Mouse (Mus musculus) heart, embryonic 15.5 days (tissue): ENCODE data around the gene Cobll1. TPM values are rescaled to one million over a fixed set of nuclear protein-coding genes. Genes with fewer than 3 reads are reported as not detected.
"Not testable (repeated sequence)": the region's sequence is repeated elsewhere in the genome, so short reads cannot be mapped to it uniquely, and the experiment has no call there.

Experiments
- ATAC-seq: fragments of 200-750 bp; cut with Nextera tagmentation; replicated peaks from 2 replicates; pipeline ENCODE4 v1.8.0; 2017; ENCODE audit warnings: low read depth, moderate TSS enrichment; ENCODE audit not compliant: insufficient number of reproducible peaks, insufficient read depth, low FRiP score
- H3K27ac ChIP-seq: fragments of 300-500 bp; sonication (generic); 2 replicates; pipeline ENCODE4 v1.5.1; 2015; ENCODE audit warnings: mild to moderate bottlenecking, inconsistent platforms
- H3K27me3 ChIP-seq: fragments of 300-500 bp; sonication (generic); 2 replicates; pipeline ENCODE4 v1.6.1; 2015; ENCODE audit warnings: inconsistent platforms
- H3K36me3 ChIP-seq: fragments of 300-500 bp; sonication (generic); 2 replicates; pipeline ENCODE4 v1.6.1; 2015; ENCODE audit warnings: mild to moderate bottlenecking, inconsistent platforms
- H3K4me1 ChIP-seq: fragments of 300-500 bp; sonication (generic); replicated peaks from 2 replicates; pipeline ENCODE4 v1.6.1; 2015; ENCODE audit warnings: inconsistent platforms
- H3K4me2 ChIP-seq: fragments of 300-500 bp; sonication (generic); 2 replicates; pipeline ENCODE4 v1.6.1; 2015; ENCODE audit warnings: inconsistent platforms, mild to moderate bottlenecking, moderate library complexity
- H3K4me3 ChIP-seq: fragments of 300-500 bp; sonication (generic); 2 replicates; pipeline ENCODE4 v1.5.1; 2015; ENCODE audit warnings: mild to moderate bottlenecking, inconsistent platforms
- H3K9ac ChIP-seq: fragments of 300-500 bp; sonication (generic); 2 replicates; pipeline ENCODE4 v1.6.1; 2015; ENCODE audit warnings: mild to moderate bottlenecking, inconsistent platforms
- H3K9me3 ChIP-seq: fragments of 300-500 bp; sonication (generic); replicated peaks from 2 replicates; pipeline ENCODE4 v1.6.1; 2016; ENCODE audit warnings: inconsistent platforms
- WGBS: fragments of 180-500 bp; shearing (Covaris S2); methylation state at CpG from one replicate; pipeline ENCODE4 v1.1.7; 2015; ENCODE audit warnings: mixed read lengths; 5-methylcytosine and 5-hydroxymethylcytosine counted together
- polyA plus RNA-seq: library from polyadenylated mRNA; unstranded; fragments of >200 nt; fragmentation: Nextera tagmentation; extraction: Ambion mirVana; gene quantifications from 2 replicates; pipeline ENCODE4 v1.2.1, GENCODE M21; 2015

The Cobll1 gene
- polyA plus RNA-seq, 1 experiment from 2014 or later = 9.9 TPM

DNA sequence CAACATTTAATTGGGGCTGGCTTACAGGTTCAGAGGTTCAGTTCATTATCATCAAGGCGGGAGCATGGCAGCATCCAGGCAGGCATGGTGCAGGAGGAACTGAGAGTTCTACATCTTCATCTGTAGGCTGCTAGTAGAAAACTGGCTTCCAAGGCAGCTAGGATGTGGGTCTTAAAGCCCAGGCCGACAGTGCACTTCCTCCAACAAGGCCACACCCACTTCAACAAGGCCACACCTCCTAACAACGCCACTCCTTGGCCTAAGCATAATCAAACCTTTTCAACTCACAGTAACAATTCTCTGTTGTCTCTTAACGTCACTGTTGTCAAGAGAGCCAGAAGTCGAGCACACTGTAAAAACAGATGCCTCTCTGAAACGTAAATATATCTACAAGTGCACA lies 21.6 kb upstream of the Cobll1 start:
- not testable (repeated sequence) for H3K4me1 ChIP-seq, H3K27ac ChIP-seq, H3K9me3 ChIP-seq, ATAC-seq, H3K4me2 ChIP-seq, H3K36me3 ChIP-seq, H3K4me3 ChIP-seq, H3K9ac ChIP-seq, H3K27me3 ChIP-seq
- 69% methylated on average over 6 of the region's 6 CpGs for WGBS

DNA sequence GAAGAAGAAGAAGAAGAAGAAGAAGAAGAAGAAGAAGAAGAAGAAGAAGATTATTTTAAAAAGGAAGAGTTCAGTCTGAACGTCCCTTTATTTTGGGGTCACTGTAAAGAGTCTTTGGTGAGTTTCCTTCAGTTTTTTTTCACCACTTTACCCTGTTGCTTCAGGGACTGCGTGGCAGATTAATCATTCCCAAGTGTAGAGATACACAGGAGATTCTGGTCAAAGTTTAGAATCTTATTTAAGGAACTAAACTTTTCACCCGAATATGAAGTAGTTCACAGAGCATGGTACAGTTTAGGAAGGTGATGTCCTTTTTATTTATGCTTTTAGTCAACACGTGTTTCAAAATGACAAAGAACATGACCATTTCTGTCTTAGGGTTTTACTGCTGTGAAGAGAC lies 21.2 kb upstream of the Cobll1 start:
- no peak overlapping the region for H3K4me3 ChIP-seq
- H3K27ac ChIP-seq = no peak overlapping the region
- no peak for ATAC-seq
- no peaks in the 10 kb centered on the region for H3K36me3 ChIP-seq
- WGBS = 86% methylated on average over 4 of the region's 4 CpGs
- H3K4me2 ChIP-seq = no peak overlapping the region
- H3K27me3 ChIP-seq = no peaks in the 10 kb centered on the region
- H3K9me3 ChIP-seq = no peaks in the 10 kb centered on the region
- H3K9ac ChIP-seq = no peak overlapping the region
- no peaks in the 10 kb centered on the region for H3K4me1 ChIP-seq

DNA sequence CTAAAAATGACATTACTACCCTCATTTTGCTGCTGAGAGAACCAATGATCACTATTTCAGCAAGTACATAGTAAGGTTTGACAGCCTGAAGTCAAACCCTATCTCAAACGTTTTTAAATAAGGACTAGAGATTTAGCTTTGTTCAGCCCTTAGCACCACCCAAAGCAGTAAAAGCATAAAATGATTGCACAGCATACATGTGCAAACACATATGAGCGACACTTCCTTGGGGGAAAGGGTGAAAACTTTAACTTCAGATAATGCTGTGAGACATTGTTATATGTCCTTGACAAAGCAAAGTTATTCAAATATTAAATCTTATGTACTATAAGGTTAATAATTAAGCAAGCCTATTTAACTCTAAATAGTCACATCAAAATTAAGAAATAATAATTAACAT lies 18.2 kb upstream of the Cobll1 start:
- H3K27me3 ChIP-seq = no peaks in the 10 kb centered on the region
- ATAC-seq = no peak
- no peak overlapping the region for H3K4me3 ChIP-seq
- no peaks in the 10 kb centered on the region for H3K36me3 ChIP-seq
- no peak overlapping the region for H3K9ac ChIP-seq
- H3K4me1 ChIP-seq = no peaks in the 10 kb centered on the region
- WGBS = 66% methylated on average over 2 of the region's 2 CpGs
- no peak overlapping the region for H3K27ac ChIP-seq
- H3K9me3 ChIP-seq = no peaks in the 10 kb centered on the region
- no peak overlapping the region for H3K4me2 ChIP-seq

DNA sequence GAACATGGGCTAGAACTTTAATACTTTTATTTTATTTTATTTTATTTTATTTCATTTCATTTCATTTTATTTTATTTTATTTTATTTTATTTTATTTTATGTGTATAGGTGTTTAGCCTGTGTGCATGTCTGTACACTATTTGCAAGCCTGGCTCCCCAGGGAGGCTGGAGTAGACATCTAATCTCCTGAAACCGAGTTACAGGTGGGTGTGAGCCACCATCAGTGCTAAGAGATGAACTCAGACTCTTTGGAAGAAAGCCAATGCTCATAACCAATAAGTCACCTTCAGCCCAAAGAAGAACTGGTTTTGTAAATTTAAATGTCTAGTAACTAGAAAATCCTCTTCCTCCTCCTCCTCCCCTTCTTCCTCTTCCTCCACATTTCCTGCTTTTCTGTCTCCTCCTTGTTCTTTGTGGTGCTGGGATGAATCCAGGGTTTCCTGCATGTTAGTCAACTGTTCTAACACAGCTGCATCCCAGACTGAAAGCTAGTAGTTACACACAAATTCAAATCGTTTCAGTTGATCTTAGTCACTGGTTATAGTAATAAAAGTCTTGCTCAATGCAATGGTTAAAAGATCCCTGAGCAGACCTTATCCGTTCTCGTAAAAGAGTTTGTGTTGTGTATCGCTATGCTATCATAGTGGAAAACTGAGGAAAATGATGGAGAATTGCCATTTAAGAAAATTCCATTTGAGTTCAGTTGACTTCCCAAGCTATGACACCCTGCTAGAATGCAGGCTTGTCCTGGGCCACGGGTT lies 17.5 kb upstream of the Cobll1 start:
- Histone ChIP-seq H3K9ac (no peak overlapping the region), H3K4me3 (no peak overlapping the region), H3K27ac (no peak overlapping the region), H3K36me3 (no peaks in the 10 kb centered on the region), H3K9me3 (no peaks in the 10 kb centered on the region), H3K4me2 (no peak overlapping the region), H3K27me3 (no peaks in the 10 kb centered on the region), H3K4me1 (no peaks in the 10 kb centered on the region)
- 73% methylated on average over 6 of the region's 6 CpGs for WGBS
- ATAC-seq = no peak

DNA sequence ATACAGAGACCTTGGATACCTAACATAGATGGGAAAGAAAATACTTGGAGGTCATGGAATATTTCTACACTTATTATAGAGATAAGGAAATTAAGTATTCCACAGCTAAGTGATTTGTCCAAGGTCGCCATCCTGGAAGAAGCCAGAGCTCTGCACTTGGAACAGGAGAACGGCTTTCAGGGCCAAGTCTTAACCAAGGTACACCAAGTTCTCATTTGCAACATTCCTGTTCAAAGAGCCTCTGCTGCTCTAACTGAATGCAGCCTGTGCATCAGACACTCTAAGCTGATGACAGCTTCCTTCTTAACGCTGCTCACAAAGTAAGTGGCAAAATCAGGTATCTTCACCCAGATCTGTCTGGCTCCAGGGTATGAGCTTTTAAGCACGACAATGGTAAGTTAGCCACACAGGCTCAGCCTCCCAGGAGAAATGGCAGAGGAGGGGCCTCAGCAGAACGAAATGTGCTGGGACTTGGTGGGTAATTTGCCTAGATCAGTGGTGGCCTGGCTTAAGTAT lies 11.4 kb upstream of the Cobll1 start:
- Histone ChIP-seq H3K9me3 (no peaks in the 10 kb centered on the region), H3K36me3 (no peaks in the 10 kb centered on the region), H3K4me3 (no peak overlapping the region), H3K27me3 (no peaks in the 10 kb centered on the region), H3K4me2 (no peak overlapping the region), H3K9ac (no peak overlapping the region), H3K27ac (no peak overlapping the region), H3K4me1 (peaks cover 8% of the 10 kb centered on the region)
- WGBS = 23% methylated on average over 5 of the region's 5 CpGs
- ATAC-seq = 0 out of 2 replicates have a peak, but pooled peaks have one; percentile 31

DNA sequence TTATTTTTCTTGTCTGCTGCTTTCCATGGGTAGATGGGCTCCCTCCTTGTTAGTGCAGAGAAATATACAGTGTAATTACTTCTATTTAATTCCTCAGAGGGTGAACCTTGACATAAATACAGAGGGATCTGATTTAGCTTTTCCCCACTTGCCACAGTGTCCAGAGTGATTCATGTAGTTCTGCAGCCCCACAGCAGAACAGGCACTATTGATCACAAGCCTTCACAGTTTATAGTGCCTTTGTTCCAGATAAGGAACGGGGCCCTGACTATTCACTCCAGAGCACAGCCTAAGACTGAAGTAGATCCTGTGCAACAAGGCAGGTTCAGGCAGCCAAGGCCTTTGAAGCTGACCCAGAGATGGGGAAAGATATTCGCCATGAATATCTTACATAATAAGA lies 10.4 kb upstream of the Cobll1 start:
- no peak overlapping the region for H3K4me3 ChIP-seq
- H3K27me3 ChIP-seq = no peaks in the 10 kb centered on the region
- WGBS = 29% methylated on average over 2 of the region's 2 CpGs
- no peak overlapping the region for H3K4me2 ChIP-seq
- H3K27ac ChIP-seq = no peak overlapping the region
- H3K4me1 ChIP-seq = peaks cover 8% of the 10 kb centered on the region
- H3K36me3 ChIP-seq = no peaks in the 10 kb centered on the region
- H3K9me3 ChIP-seq = no peaks in the 10 kb centered on the region
- H3K9ac ChIP-seq = no peak overlapping the region
- no peak for ATAC-seq

DNA sequence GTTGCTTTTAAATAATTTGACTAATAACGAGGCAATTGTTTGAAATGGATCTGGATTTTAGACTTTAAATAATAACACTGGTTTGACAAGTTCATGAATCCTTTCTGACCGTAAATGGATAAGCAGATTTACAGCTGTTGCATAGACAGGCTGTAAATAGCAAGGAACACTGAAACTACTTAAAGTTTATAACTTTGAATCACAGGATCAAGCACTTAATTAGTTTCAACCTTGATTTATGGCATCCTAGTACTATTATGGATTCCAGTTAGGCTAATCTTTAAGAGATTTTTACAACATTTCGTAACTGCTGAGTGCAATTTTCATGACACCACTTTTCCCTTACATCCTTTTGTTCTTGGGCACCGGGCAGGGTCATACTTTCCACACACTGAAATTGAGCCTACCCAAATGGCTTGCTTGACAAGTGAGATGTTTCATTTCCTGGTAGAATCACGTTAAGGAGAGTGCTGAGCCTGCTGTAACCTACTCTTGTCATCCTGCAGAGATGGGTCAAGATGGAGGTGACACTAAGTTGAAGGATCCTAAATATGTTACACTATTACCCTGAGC lies 1.1 kb upstream of the Cobll1 start:
- H3K27me3 ChIP-seq = no peaks in the 10 kb centered on the region
- WGBS = 68% methylated on average over 5 of the region's 5 CpGs
- H3K9ac ChIP-seq = no peak overlapping the region

DNA sequence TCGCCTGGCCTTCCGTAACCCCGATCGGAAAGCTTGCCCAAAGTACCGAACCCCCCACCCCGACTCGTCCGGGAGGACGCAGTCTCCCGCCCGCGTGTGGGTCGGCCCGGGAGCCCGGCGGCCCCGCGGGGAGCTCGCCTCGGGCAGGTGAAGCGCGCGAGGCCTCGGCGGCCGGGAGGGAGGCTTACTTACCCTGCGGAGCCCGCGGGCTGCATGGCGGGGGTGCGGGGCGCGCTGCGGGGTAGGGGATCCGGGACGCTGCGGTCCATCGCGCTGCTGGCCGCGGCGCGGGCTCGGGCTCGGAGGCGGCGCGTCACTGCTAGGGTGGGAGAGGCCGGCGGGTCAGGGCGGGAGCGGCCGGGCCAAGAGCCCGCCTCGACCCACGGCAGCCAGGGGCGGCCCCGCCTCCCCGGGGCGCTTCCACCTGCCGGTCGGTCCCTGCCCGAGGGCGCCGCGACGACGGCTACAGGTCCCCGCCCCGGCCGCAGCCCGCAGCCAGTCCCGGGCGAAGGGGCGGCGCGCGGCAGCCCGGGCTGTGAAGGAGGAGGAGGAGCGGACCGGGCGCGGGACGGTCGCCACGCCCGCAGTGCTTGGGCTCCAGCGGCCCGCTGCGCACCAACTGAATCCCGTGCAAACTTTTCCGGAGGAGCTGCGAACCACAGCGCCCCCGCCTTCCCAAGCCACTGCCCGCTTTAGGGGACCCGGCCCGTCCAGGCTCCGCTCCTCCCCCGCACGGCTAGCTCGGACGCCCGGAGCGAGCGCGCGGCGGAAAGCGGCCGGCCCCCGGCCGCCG lies 836 bp downstream of the Cobll1 start:
- H3K4me2 ChIP-seq = peak overlapping the region; percentile 88
- peak overlapping the region; percentile 82 for H3K9ac ChIP-seq
- H3K9me3 ChIP-seq = no peaks in the 10 kb centered on the region
- peak; percentile 92 for ATAC-seq
- peak overlapping the region; percentile 78 for H3K4me3 ChIP-seq
- H3K4me1 ChIP-seq = peaks cover 4% of the 10 kb centered on the region; the same call in 1 of the 2 replicates
- under 1% methylated on average over 102 of the region's 114 CpGs for WGBS
- peak overlapping the region; percentile 96 for H3K27ac ChIP-seq
- no peaks in the 10 kb centered on the region for H3K36me3 ChIP-seq
- H3K27me3 ChIP-seq = no peaks in the 10 kb centered on the region

More for the DNA sequence above, 1.1 kb upstream of the Cobll1 start:
- no peak overlapping the region for H3K27ac ChIP-seq
- no peaks in the 10 kb centered on the region for H3K9me3 ChIP-seq
- no peak for ATAC-seq
- H3K4me2 ChIP-seq = no peak overlapping the region
- H3K4me3 ChIP-seq = no peak overlapping the region
- H3K4me1 ChIP-seq = peaks cover 4% of the 10 kb centered on the region; the same call in 1 of the 2 replicates
- H3K36me3 ChIP-seq = no peaks in the 10 kb centered on the region

DNA sequence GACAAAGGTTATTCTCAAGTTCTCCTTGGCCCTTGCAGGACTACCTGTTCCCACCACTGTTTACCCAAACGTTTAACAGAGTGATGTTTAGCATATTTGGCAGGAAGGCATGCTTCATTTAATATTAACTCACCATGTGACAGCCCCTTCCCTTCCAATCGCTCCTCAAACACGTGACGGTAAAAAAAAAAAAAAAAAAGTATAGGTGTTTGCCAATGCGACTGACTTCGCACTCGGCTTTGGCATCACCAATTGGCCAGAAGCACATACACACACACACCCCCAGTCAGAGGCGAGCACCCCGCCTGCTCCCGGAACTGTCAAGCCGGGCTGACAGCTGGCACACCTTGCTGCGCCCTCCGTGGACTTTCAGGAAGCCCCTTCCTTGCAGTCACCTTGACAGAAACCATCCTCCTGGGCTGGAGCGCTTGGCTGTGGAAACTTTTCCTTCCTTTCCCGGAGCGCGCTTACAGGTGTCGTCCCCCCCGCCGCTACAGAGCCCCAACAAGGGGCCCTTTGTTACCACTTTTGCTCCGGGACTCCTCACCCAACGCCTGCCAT lies 1.5 kb downstream of the Cobll1 start:
- Histone ChIP-seq H3K4me2 (peak overlapping the region; percentile 88), H3K36me3 (no peaks in the 10 kb centered on the region), H3K27me3 (no peaks in the 10 kb centered on the region), H3K9me3 (no peaks in the 10 kb centered on the region), H3K27ac (peak overlapping the region; percentile 96), H3K4me3 (peak overlapping the region; percentile 78), H3K4me1 (peaks cover 4% of the 10 kb centered on the region; the same call in 1 of the 2 replicates), H3K9ac (peak overlapping the region; percentile 82)
- WGBS = 1% methylated on average over 22 of the region's 22 CpGs
- ATAC-seq = peak; percentile 8; the same call in 1 of the 2 replicates

DNA sequence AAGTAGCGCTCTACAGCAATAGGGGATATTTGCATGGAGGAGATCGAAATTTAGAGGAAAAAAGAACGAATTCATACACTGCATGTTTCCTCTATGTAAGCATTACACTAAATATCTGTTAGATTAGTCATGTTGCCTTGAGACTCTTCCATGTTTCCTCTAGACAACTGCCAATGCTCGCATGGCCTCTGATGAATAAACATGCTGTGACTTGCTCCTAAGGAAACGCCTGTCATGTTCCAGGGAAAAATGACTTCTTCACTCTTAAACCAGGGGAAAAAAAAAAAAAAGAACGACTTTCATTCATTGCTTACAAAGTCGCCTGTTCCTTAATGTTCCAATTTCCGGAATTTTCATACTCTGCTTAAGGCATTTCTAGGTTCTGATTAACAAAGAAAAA lies 2.1 kb downstream of the Cobll1 start:
- Histone ChIP-seq H3K36me3 (no peaks in the 10 kb centered on the region), H3K4me1 (peaks cover 4% of the 10 kb centered on the region; the same call in 1 of the 2 replicates), H3K9me3 (no peaks in the 10 kb centered on the region), H3K9ac (0 out of 2 replicates have a peak overlapping the region, but pooled peaks have one; percentile 82), H3K4me2 (peak overlapping the region; percentile 88), H3K27me3 (no peaks in the 10 kb centered on the region), H3K27ac (0 out of 2 replicates have a peak overlapping the region, but pooled peaks have one; percentile 96), H3K4me3 (peak overlapping the region; percentile 78)
- WGBS = 56% methylated on average over 8 of the region's 8 CpGs
- ATAC-seq = no peak

DNA sequence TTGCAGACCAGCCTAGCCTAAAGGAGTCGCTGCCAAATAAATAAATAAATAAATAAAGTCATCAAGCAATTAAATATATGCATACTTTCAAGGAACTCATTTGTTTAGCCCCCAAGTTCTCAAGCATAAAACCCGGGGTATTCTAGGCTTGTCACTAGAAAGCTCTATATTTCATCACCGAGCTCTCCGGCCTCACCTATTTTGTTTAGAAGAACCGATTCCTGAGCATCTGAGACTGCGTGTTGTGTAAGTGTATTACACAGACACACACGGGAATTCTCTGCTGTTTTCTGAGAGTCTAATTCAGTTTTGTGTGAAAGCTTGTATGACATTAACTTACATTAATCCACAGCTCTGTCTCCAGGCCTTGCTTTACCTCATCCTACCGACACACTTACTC lies 2.6 kb downstream of the Cobll1 start:
- no peaks in the 10 kb centered on the region for H3K9me3 ChIP-seq
- peak overlapping the region; percentile 88 for H3K4me2 ChIP-seq
- no peak overlapping the region for H3K9ac ChIP-seq
- H3K27me3 ChIP-seq = no peaks in the 10 kb centered on the region
- no peak for ATAC-seq
- H3K27ac ChIP-seq = no peak overlapping the region
- WGBS = 82% methylated on average over 8 of the region's 8 CpGs
- H3K36me3 ChIP-seq = no peaks in the 10 kb centered on the region
- H3K4me1 ChIP-seq = peaks cover 6% of the 10 kb centered on the region; the same call in 1 of the 2 replicates
- 0 out of 2 replicates have a peak overlapping the region, but pooled peaks have one; percentile 78 for H3K4me3 ChIP-seq
